Mouse (Mus musculus): Measurements from ENCODE around the gene Dgke. TPM values are rescaled to one million over a fixed set of nuclear protein-coding genes. Genes with fewer than 3 reads are reported as not detected.
"Not testable (repeated sequence)": the region's sequence is repeated elsewhere in the genome, so short reads cannot be mapped to it uniquely, and the experiment has no call there.

Dgke gene
- total RNA-seq, 2 experiments from 2014 or later = 2.5 to 2.7 TPM

DNA sequence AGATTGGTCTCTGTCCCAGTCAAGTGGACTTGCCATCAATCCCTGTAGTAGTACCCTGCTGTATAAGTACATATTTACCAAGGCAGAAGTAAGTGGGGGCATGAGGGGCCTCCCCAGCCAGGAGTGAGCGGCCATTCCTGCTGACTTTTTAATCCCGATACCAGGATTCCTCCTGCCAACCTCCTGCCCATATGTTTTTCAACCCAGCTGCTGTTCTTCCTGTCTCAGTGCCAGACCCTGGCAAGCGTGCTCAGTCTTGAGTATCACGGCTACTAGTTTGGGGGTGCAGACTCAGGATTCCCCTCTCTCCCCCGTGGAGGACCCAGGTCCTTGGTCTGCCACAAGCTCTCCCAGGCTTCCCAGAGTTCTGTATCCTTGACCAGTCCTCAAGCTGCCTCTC lies 64.0 kb downstream of the Dgke start:
- no peak for DNase-seq

DNA sequence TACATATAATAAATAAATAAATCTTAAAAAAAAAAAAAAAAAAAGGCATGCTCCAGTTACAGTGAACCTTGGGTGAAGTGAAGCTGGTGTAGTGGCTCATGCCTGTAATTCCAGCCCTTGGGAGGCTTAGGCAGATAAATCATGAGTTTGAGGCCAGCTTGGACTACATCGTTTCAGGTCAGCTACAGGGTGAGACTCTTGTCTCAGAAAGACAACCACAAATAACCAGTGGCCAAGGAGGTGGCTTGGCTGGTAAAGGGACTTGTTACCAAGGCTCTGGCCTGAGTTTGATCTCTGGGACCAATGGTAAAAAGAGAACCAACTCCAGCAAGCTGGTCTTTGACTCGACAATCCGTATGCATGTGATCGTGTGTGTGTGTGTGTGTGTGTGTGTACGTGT lies 64.6 kb downstream of the Dgke start:
- no peak for DNase-seq

DNA sequence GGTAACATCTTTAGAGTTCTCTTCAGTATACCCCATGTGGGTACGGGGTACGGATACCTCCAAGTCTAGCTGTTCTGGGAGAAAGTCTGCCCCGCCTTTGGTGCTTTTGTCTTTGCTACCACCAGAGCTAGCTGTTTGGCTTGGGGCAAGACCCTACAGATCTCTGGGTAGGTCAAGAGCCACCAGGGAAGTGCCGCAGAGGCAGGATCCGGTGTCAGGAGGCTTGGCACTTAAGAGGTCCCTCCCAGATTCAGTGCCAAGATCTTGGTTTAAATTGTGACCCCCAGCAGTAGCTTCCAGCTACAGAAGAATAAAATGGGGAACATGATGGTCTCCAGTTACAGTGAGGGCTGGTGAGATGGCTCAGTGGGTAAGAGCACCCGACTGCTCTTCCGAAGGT lies 65.1 kb downstream of the Dgke start:
- no peak for DNase-seq

DNA sequence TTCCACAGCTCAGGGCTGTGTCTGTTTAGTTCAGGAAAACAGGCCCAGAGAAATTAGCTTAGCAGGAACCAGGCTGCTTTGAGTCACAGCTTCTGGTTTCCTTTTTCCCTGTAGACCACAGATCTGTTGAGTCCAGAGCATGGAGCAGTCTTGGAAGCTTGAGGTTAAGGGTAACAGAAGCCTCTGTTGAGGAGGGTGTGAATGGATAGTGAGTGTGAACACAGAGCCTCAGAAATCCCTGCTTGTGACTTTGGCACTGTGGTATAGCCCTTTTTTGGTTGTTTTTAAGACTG lies 66.2 kb downstream of the Dgke start:
- DNase-seq = no peak

DNA sequence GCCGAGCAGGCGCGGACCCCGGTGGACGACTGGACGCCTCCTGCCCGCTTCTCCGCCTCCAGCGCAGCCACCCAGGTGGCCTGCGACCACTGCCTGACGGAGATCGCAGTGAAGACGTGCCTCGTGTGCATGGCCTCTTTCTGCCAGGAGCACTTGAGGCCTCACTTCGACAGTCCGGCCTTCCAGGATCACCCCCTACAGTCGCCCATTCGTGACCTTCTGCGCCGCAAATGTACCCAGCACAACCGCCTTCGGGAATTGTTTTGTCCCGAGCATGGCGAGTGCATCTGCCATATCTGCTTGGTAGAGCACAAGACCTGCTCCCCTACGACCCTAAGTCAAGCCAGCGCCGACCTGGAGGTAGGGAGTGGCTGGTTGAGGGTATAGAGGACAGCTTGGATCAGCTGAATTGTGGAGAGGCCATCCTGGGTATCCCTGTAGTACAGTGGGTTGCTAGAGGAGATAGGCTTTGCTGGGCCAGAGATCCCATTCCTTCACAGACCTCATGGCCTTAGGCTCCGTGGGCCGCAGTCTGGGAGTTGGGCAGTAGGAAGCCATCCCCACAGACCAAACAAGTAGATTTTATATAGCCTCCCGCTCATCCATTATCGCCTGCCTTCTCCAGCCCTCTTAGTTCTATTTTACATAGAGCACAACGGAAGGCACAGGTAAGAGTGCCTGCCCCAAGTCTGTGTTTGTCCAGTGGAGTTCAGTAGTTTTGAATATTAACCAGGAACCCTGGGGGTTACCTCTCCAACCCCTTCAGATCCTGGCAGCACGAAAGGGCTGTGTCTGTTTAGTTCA lies 66.7 kb downstream of the Dgke start:
- DNase-seq = no peak

DNA sequence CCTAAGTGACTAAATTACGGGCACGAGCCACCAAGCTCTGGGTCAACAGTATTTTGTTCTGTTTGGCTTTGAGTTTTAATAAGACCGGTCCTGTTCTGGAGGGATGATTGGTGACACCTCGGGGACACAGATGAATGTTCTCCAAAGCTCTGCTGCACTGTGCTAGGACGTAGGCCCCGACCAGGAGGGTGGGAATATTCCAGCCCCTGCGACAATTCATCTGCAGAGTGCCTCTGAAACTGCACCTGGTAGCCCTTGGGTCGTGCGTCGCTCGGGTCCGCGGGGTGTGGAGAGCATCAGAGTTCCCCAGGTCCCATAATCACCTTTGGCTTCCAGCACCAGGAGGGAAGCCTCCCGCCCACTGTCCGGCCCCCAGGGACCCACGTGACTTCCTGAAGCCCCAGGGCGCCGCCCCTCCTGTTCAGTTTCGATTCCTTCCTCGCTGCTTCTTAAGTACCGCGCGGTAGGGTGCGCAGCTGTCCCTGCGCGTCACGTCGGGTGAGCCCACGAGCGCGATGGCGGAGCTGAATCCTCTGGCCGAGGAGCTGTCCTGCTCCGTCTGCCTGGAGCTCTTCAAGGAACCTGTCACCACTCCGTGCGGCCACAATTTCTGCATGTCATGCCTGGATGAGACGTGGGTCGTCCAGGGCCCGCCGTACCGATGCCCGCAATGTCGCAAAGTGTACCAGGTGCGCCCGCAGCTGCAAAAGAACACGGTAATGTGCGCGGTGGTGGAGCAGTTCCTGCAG lies 67.5 kb downstream of the Dgke start, which contains the start of gene Trim25:
Gene Trim25 (plus strand): TSS at position 403 of the 749 bp plus-strand sequence.
- peak; percentile 89 for DNase-seq

DNA sequence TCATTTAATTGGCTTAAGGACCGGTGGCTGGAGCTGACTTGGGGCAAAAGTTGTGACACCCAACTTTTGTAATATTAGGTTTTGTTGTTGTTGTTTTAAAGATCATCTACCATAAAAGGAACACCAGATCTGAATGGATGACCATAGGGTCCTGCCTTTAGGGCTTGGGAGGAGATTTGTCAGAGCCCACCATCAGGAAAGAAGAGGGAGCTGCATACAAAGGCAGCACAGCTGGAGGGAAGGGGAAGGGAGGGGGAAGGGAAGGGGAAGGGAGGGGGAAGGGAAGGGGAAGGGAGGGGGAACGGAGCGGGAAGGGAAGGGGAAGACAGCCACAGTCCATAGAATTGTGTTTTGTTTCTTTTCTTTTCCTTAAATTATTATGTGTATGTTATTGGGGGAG lies 68.2 kb downstream of the Dgke start:
- no peak for DNase-seq

DNA sequence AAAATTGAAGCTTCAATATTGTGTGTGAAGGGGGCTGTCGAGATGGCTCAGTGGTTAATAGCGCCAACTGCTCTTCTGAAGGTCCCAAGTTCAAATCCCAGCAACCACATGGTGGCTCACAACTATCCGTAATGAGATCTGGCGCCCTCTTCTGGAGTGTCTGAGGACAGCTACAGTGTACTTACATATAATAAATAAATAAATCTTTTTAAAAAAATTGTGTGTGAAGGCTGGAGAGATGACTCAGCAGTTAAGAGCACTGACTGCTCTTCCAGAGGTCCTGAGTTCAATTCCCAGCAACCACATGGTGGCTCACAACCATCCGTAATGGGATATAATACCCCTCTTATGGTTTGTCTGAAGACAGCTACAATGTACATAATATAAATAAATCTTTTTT lies 69.3 kb downstream of the Dgke start:
- not testable (repeated sequence) for DNase-seq

DNA sequence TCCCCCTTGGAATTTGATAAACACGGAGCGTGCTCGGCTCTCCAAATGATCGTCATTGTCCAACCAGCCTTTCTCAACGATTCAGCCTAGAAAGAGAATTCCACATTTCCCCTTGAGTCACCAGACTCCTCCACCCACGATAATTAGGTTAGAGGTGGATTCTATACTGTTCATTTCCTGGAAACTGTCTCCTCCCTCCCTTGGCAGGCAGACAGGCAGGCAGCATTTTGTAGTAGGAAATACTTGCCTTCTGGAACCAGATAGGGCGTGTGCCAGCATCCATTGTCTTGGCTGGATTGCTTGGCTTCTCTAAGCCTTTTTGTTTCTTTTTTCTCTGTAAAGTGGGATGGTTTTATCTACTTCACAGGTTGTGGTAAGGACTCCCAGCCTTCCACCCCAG lies 70.2 kb downstream of the Dgke start:
- no peak for DNase-seq

DNA sequence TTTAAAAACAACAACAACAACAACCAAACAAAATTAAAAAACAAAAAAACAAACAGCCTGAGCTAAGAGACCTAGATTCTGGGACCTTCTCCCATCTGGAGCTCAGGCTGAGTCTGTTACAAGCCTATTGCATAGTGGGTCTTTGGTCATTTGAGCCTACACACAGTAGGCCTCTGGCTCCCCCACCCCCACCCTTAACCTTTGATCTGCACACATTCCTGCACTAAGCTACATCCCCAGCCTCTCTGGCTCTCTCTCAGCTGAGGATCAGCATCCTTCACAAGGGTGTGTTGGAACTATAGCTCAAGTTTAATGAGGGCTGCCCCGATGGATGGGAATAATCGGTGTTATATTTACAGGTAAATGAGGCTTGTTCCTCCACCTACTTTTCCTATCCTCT lies 71.0 kb downstream of the Dgke start:
- no peak for DNase-seq

DNA sequence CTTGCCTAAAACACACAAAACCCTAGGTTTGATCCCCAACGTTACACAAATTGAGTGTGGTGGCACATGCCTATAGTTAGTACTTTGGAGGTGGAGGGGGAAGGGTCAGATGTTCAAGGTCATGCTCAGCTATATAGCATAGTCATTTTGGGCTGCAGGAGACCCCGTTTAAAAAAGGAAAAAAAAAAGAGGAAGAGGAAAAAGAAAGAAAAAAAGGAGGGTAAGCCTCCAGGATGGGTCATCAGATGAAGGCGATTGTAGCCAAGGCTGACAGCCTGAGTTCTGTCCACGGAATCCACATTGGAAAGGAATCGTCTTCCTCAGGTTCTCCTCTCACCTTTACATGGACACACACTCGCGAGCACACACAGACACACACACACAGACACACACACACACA lies 72.2 kb downstream of the Dgke start:
- DNase-seq = no peak

DNA sequence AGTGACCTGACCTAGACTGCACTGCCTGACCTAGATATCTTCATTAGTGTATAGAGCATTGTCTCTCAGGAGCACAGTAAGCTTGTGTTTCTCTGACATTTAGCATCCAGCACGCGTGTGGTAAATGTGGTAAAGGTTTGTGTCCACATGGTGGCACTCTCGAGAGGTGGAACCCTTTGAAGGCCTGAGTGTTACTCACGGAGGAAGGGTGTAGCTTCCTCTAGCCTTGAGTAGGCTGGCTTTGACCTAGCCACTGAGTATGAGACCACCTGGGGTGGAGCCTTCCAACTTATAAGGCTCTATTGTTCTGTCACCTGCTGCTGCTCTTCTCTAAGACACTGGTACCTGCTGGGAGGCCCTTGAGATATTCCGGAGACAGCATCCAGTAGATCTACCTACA lies 73.0 kb downstream of the Dgke start:
- peak; percentile 40 for DNase-seq

DNA sequence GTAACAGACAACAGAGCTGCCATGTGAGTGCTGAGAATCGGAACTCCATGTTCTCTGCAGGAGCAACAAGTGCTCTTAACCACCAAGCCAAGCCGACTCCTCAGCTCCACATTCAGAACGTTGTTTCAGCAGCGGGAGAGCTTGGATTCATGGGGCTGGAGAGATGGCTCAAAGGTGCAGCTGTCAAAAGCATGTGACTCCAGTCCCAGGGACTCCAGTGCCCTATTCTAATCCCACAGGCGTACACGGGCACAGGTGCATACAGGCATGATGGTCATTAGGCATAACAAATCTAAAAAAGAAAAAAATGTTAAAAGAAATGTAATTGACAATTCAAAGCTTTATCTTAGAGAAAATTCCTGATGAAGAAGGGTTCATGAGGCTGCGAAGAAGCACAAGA lies 73.5 kb downstream of the Dgke start:
- no peak for DNase-seq

DNA sequence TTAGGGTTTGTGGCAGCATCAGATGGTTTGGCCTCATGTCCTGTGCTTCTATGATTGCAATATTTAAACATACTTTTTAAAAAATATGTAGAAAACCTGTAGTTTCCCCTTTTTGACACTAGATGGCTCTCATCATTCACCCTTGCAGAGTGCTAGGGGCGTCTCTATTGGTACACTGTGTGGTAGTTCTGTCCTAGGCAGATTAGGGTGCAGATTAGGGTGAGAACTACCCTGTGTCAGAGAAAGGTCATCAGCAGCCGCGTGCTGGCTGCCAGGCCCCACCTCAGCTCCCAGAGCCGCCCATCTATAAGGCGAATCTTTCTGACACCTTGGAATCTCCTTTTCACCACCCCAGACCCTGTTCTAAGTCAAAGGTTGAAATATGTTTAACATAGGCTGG lies 77.1 kb downstream of the Dgke start:
- no peak for DNase-seq

DNA sequence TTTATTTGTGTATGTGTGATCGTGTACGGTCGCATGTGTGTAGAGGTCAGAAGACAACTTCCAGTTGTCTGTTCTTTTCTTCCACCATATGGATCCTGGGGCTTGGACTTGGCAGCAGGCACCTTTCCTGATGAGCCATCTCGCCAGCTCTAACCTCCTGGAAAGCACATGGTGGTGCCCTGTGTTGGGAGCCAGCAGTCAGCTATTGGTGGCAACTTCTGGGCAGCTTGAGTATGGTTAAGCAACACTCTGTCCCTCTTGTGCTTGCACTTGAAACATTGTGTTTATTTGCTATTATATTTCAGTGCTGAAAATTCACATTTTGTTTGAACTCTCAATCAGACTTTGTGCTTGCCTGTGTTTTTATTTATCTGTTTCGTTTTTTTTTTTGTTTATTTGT lies 77.7 kb downstream of the Dgke start:
- no peak for DNase-seq

DNA sequence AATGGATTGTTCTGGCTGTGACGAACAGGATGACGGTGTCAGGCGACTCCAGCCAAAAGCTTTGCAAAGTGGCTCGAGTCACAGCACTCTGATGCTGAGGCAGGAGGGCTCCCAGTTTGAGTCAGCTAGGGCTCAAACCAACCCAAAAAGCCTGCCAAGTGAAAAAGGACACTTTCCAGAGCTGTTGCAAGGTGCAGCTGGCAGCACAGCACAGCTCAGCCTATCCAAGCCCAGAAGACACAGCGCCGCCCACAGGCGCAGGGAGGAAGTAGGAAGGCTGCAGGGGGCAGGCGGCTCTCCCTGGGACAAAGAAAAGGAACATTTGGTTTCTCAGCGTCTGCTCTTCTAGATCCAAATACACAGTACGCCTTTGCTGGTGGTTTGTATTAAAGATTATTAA lies 80.0 kb downstream of the Dgke start:
- no peak for DNase-seq

Other genes with a start within 250 kb of the Dgke start
- gene Akap1, start 202.3 kb downstream of the Dgke start, total RNA-seq (2021) = 10 to 100 TPM; 65.8 to 77.9 TPM
- gene Scpep1, start 111.4 kb downstream of the Dgke start, total RNA-seq (2021) = 10 to 100 TPM in 1 of 2 experiments, 1 to 10 TPM in 1; 8.6 to 10.8 TPM
- gene Elobl, start 99.9 kb downstream of the Dgke start, total RNA-seq (2021) = not detected
- 1 to 10 TPM; 2.4 to 3.5 TPM for gene Coil, start 96.6 kb downstream of the Dgke start, total RNA-seq (2021)
- gene Trim25, start 67.5 kb downstream of the Dgke start, total RNA-seq (2021) = 1 to 10 TPM; 6.0 to 7.9 TPM
- not detected for gene Gm525, start 7.0 kb upstream of the Dgke start, total RNA-seq (2021)
- 1 to 10 TPM; 1.6 TPM for gene Nog, start 235.5 kb upstream of the Dgke start, total RNA-seq (2021)

Data from gastrocnemius, postnatal 25 days (tissue).